Mouse (Mus musculus) stomach, embryonic 15.5 days (tissue): ENCODE measurements around the gene Mipol1. TPM values are rescaled to one million over a fixed set of nuclear protein-coding genes. Genes with fewer than 3 reads are reported as not detected.
A peak's percentile ranks its signal among the peaks of the same experiment; 100 is the strongest.

Source experiments
- ATAC-seq: fragments of 200-750 bp; cut with Nextera tagmentation; 2 replicates; pipeline ENCODE4 v1.8.0; 2017; ENCODE audit warnings: low read depth, moderate number of reproducible peaks, moderate TSS enrichment; ENCODE audit not compliant: insufficient read depth, low FRiP score
- H3K27ac ChIP-seq: fragments of 300-500 bp; sonication (generic); 2 replicates; pipeline ENCODE4 v1.5.1; 2015; ENCODE audit warnings: mild to moderate bottlenecking, inconsistent platforms
- H3K27me3 ChIP-seq: fragments of 300-500 bp; sonication (generic); replicated peaks from 2 replicates; pipeline ENCODE4 v1.6.1; 2015; ENCODE audit warnings: inconsistent platforms
- H3K36me3 ChIP-seq: fragments of 300-500 bp; sonication (generic); 2 replicates; pipeline ENCODE4 v1.6.1; 2015; ENCODE audit warnings: inconsistent platforms
- H3K4me1 ChIP-seq: fragments of 300-500 bp; sonication (generic); 2 replicates; pipeline ENCODE4 v1.6.1; 2015; ENCODE audit warnings: inconsistent platforms
- H3K4me2 ChIP-seq: fragments of 300-500 bp; sonication (generic); 2 replicates; pipeline ENCODE4 v1.6.1; 2015; ENCODE audit warnings: mild to moderate bottlenecking, inconsistent platforms
- H3K4me3 ChIP-seq: fragments of 300-500 bp; sonication (generic); replicated peaks from 2 replicates; pipeline ENCODE4 v1.5.1; 2015; ENCODE audit warnings: inconsistent platforms
- H3K9ac ChIP-seq: fragments of 300-500 bp; sonication (generic); 2 replicates; pipeline ENCODE4 v1.6.1; 2015; ENCODE audit warnings: inconsistent platforms
- H3K9me3 ChIP-seq: fragments of 300-500 bp; sonication (generic); 2 replicates; pipeline ENCODE4 v1.6.1; 2016; ENCODE audit warnings: inconsistent platforms
- WGBS: fragments of 180-500 bp; shearing (Covaris S2); methylation state at CpG from one replicate; pipeline ENCODE4 v1.1.7; 2015; 5-methylcytosine and 5-hydroxymethylcytosine counted together
- polyA plus RNA-seq: library from polyadenylated mRNA; unstranded; fragments of >200 nt; fragmentation: Nextera tagmentation; extraction: Ambion mirVana; gene quantifications from 2 replicates; pipeline ENCODE4 v1.2.1, GENCODE M21; 2015

Gene Mipol1
- polyA plus RNA-seq, 1 experiment from 2014 or later = 10.0 TPM

- no peaks in the 10 kb centered on the region for H3K27me3 ChIP-seq
- 61% methylated on average over 3 of the region's 3 CpGs for WGBS
- H3K4me2 ChIP-seq = no peak overlapping the region
- no peak overlapping the region for H3K27ac ChIP-seq
- no peak for ATAC-seq
- no peaks in the 10 kb centered on the region for H3K9me3 ChIP-seq
- H3K4me1 ChIP-seq = peaks cover 3% of the 10 kb centered on the region; the same call in 1 of the 2 replicates
- H3K9ac ChIP-seq = no peak overlapping the region
- H3K36me3 ChIP-seq = no peaks in the 10 kb centered on the region
- H3K4me3 ChIP-seq = no peak overlapping the region
These were observed 217.1 kb downstream of the Mipol1 start for GRCm38 (mm10) chr12:57447331-57447730.

- Histone ChIP-seq H3K4me3 (no peak overlapping the region), H3K27ac (no peak overlapping the region; the same call in 1 of the 2 replicates), H3K36me3 (no peaks in the 10 kb centered on the region), H3K4me2 (no peak overlapping the region), H3K9ac (no peak overlapping the region), H3K4me1 (peaks cover 3% of the 10 kb centered on the region; the same call in 1 of the 2 replicates), H3K27me3 (no peaks in the 10 kb centered on the region), H3K9me3 (no peaks in the 10 kb centered on the region)
- WGBS = 48% methylated on average over 1 of the region's 1 CpGs
- no peak for ATAC-seq
These were observed 219.1 kb downstream of the Mipol1 start for GRCm38 (mm10) chr12:57449299-57449698.

- Histone ChIP-seq H3K4me2 (no peak overlapping the region), H3K36me3 (no peaks in the 10 kb centered on the region), H3K27ac (no peak overlapping the region), H3K27me3 (no peaks in the 10 kb centered on the region), H3K4me1 (peaks cover 3% of the 10 kb centered on the region; the same call in 1 of the 2 replicates), H3K9ac (no peak overlapping the region), H3K9me3 (no peaks in the 10 kb centered on the region), H3K4me3 (no peak overlapping the region)
- 72% methylated on average over 5 of the region's 5 CpGs for WGBS
- ATAC-seq = no peak
These were observed 219.9 kb downstream of the Mipol1 start for GRCm38 (mm10) chr12:57450017-57450583.

- 31% methylated on average over 4 of the region's 4 CpGs for WGBS
- Histone ChIP-seq H3K9me3 (no peaks in the 10 kb centered on the region), H3K9ac (no peak overlapping the region), H3K27ac (no peak overlapping the region), H3K36me3 (no peaks in the 10 kb centered on the region), H3K27me3 (no peaks in the 10 kb centered on the region), H3K4me1 (no peaks in the 10 kb centered on the region), H3K4me3 (no peak overlapping the region), H3K4me2 (no peak overlapping the region)
- ATAC-seq = no peak
These were observed 226.7 kb downstream of the Mipol1 start for GRCm38 (mm10) chr12:57456911-57457310.

GRCm38 (mm10) chr12:57457339-57457738 is 227.1 kb downstream of the Mipol1 start:
- Histone ChIP-seq H3K9ac (no peak overlapping the region), H3K9me3 (no peaks in the 10 kb centered on the region), H3K27ac (no peak overlapping the region), H3K4me3 (no peak overlapping the region), H3K36me3 (no peaks in the 10 kb centered on the region), H3K4me2 (no peak overlapping the region), H3K4me1 (no peaks in the 10 kb centered on the region), H3K27me3 (no peaks in the 10 kb centered on the region)
- WGBS = 24% methylated on average over 4 of the region's 4 CpGs
- ATAC-seq = no peak

- no peaks in the 10 kb centered on the region for H3K27me3 ChIP-seq
- H3K27ac ChIP-seq = no peak overlapping the region
- no peak overlapping the region for H3K9ac ChIP-seq
- H3K4me2 ChIP-seq = no peak overlapping the region
- ATAC-seq = no peak
- no peaks in the 10 kb centered on the region for H3K9me3 ChIP-seq
- H3K36me3 ChIP-seq = no peaks in the 10 kb centered on the region
- H3K4me1 ChIP-seq = no peaks in the 10 kb centered on the region
- no peak overlapping the region for H3K4me3 ChIP-seq
- 66% methylated on average over 12 of the region's 12 CpGs for WGBS
These were observed 234.5 kb downstream of the Mipol1 start for GRCm38 (mm10) chr12:57464520-57465334.

GRCm38 (mm10) chr12:57471786-57472185 is 241.6 kb downstream of the Mipol1 start:
- no peak overlapping the region for H3K9ac ChIP-seq
- no peak for ATAC-seq
- 86% methylated on average over 8 of the region's 8 CpGs for WGBS
- no peaks in the 10 kb centered on the region for H3K27me3 ChIP-seq
- no peaks in the 10 kb centered on the region for H3K9me3 ChIP-seq
- no peak overlapping the region for H3K4me2 ChIP-seq
- no peak overlapping the region for H3K27ac ChIP-seq
- no peaks in the 10 kb centered on the region for H3K36me3 ChIP-seq
- no peak overlapping the region for H3K4me3 ChIP-seq
- H3K4me1 ChIP-seq = no peaks in the 10 kb centered on the region

- H3K9ac ChIP-seq = no peak overlapping the region
- H3K27me3 ChIP-seq = no peaks in the 10 kb centered on the region
- 73% methylated on average over 3 of the region's 3 CpGs for WGBS
- no peaks in the 10 kb centered on the region for H3K9me3 ChIP-seq
- H3K27ac ChIP-seq = no peak overlapping the region
- no peaks in the 10 kb centered on the region for H3K36me3 ChIP-seq
- no peaks in the 10 kb centered on the region for H3K4me1 ChIP-seq
- H3K4me3 ChIP-seq = no peak overlapping the region
- H3K4me2 ChIP-seq = no peak overlapping the region
- ATAC-seq = no peak
These were observed 246.6 kb downstream of the Mipol1 start for GRCm38 (mm10) chr12:57476876-57477275.

- Histone ChIP-seq H3K9ac (no peak overlapping the region), H3K9me3 (no peaks in the 10 kb centered on the region), H3K27me3 (no peaks in the 10 kb centered on the region), H3K4me3 (no peak overlapping the region), H3K36me3 (no peaks in the 10 kb centered on the region), H3K4me1 (no peaks in the 10 kb centered on the region), H3K4me2 (no peak overlapping the region), H3K27ac (no peak overlapping the region)
- ATAC-seq = no peak
- WGBS = 55% methylated on average over 2 of the region's 2 CpGs
These were observed 251.6 kb downstream of the Mipol1 start for GRCm38 (mm10) chr12:57481823-57482222.

GRCm38 (mm10) chr12:57496347-57497119 is 266.3 kb downstream of the Mipol1 start:
- Histone ChIP-seq H3K4me2 (no peak overlapping the region), H3K36me3 (no peaks in the 10 kb centered on the region), H3K4me1 (0 out of 2 replicates have a peak, but pooled peaks cover 3% of the 10 kb centered on the region), H3K9ac (no peak overlapping the region), H3K4me3 (no peak overlapping the region), H3K27ac (peak overlapping the region; percentile 21; the same call in 1 of the 2 replicates), H3K9me3 (no peaks in the 10 kb centered on the region), H3K27me3 (no peaks in the 10 kb centered on the region)
- peak; percentile 93 for ATAC-seq
- WGBS = 27% methylated on average over 6 of the region's 6 CpGs

GRCm38 (mm10) chr12:57500246-57500645 is 270.0 kb downstream of the Mipol1 start:
- no peak overlapping the region for H3K9ac ChIP-seq
- H3K4me3 ChIP-seq = no peak overlapping the region
- no peak overlapping the region for H3K4me2 ChIP-seq
- no peaks in the 10 kb centered on the region for H3K36me3 ChIP-seq
- no peaks in the 10 kb centered on the region for H3K9me3 ChIP-seq
- H3K4me1 ChIP-seq = 0 out of 2 replicates have a peak, but pooled peaks cover 3% of the 10 kb centered on the region
- ATAC-seq = no peak
- 39% methylated on average over 7 of the region's 7 CpGs for WGBS
- no peaks in the 10 kb centered on the region for H3K27me3 ChIP-seq
- H3K27ac ChIP-seq = no peak overlapping the region

GRCm38 (mm10) chr12:57505329-57505728 is 275.1 kb downstream of the Mipol1 start:
- Histone ChIP-seq H3K36me3 (no peaks in the 10 kb centered on the region), H3K4me2 (no peak overlapping the region), H3K27me3 (no peaks in the 10 kb centered on the region), H3K4me3 (no peak overlapping the region), H3K27ac (no peak overlapping the region), H3K9ac (no peak overlapping the region), H3K9me3 (no peaks in the 10 kb centered on the region), H3K4me1 (0 out of 2 replicates have a peak, but pooled peaks cover 3% of the 10 kb centered on the region)
- no peak for ATAC-seq
- WGBS = 63% methylated on average over 7 of the region's 7 CpGs
